Mouse (Mus musculus) midbrain, postnatal 0 days (tissue): ENCODE measurements at regions not wholly inside any gene's neighbourhood (a gene's known extent, or its start where the extent isn't known, plus 50 kb on each side); places are given as distances from the start of the nearest gene placed in this dataset.

Source experiments
- ATAC-seq: fragments of 200-750 bp; cut with Nextera tagmentation; 2 replicates; pipeline ENCODE4 v1.8.0; 2017; ENCODE audit warnings: moderate number of reproducible peaks, mild to moderate bottlenecking, moderate TSS enrichment, moderate library complexity; ENCODE audit not compliant: low FRiP score
- DNase-seq: peaks from one replicate; pipeline ENCODE4 v3.0.0-alpha.2; 2015; ENCODE audit warnings: low spot score
- H3K27ac ChIP-seq: fragments of 300-500 bp; sonication (generic); 2 replicates; pipeline ENCODE4 v1.5.1; 2014; ENCODE audit warnings: low read depth, mild to moderate bottlenecking, low read length, mixed read lengths
- H3K27me3 ChIP-seq: fragments of 300-500 bp; sonication (generic); 2 replicates; pipeline ENCODE4 v1.6.1; 2014; ENCODE audit warnings: low read length, control low read depth, mixed read lengths; ENCODE audit not compliant: insufficient read depth
- H3K36me3 ChIP-seq: fragments of 300-500 bp; sonication (generic); 2 replicates; pipeline ENCODE4 v1.6.1; 2014; ENCODE audit warnings: low read length, control low read depth, mixed read lengths; ENCODE audit not compliant: insufficient read depth
- H3K4me1 ChIP-seq: fragments of 300-500 bp; sonication (generic); 2 replicates; pipeline ENCODE4 v1.6.1; 2014; ENCODE audit warnings: mild to moderate bottlenecking, control low read depth, antibody characterized with exemption, low read length, mixed read lengths; ENCODE audit not compliant: insufficient read depth
- H3K4me2 ChIP-seq: fragments of 300-500 bp; sonication (generic); 2 replicates; pipeline ENCODE4 v1.6.1; 2014; ENCODE audit warnings: low read depth, mild to moderate bottlenecking, low read length, mixed read lengths; ENCODE audit not compliant: poor library complexity, severe bottlenecking
- H3K4me3 ChIP-seq: fragments of 300-500 bp; sonication (generic); 2 replicates; pipeline ENCODE4 v1.5.1; 2014; ENCODE audit warnings: low read depth, mild to moderate bottlenecking, low read length, moderate library complexity
- H3K9ac ChIP-seq: fragments of 300-500 bp; sonication (generic); replicated peaks from 2 replicates; pipeline ENCODE4 v1.6.1; 2014; ENCODE audit warnings: mild to moderate bottlenecking, low read length, moderate library complexity, mixed read lengths; ENCODE audit not compliant: poor library complexity, severe bottlenecking
- H3K9me3 ChIP-seq: fragments of 300-500 bp; sonication (generic); 2 replicates; pipeline ENCODE4 v1.6.1; 2016; ENCODE audit warnings: low read length, control low read depth
- CTCF ChIP-seq: IDR thresholded peaks from 2 replicates; pipeline ENCODE4 v1.5.1; 2016; ENCODE audit warnings: antibody characterized with exemption, mild to moderate bottlenecking
- WGBS: fragments of 180-500 bp; shearing (Covaris S2); extraction: QIAGEN DNeasy Blood & Tissue Kit; methylation state at CpG from one replicate; pipeline ENCODE4 v1.1.7; 2014; 5-methylcytosine and 5-hydroxymethylcytosine counted together

GRCm38 (mm10) chr5:39181616-39182402, 305.2 kb upstream of the Clnk start:
- H3K4me1 ChIP-seq = no peaks in the 10 kb centered on the region
- no peak overlapping the region for H3K4me2 ChIP-seq
- WGBS = 53% methylated on average over 2 of the region's 2 CpGs
- TF ChIP-seq CTCF = no peak
- H3K9me3 ChIP-seq = no peaks in the 10 kb centered on the region
- H3K27me3 ChIP-seq = no peaks in the 10 kb centered on the region
- DNase-seq (no peak), ATAC-seq (peak; percentile 56; the same call in 1 of the 2 replicates)
- no peak overlapping the region for H3K27ac ChIP-seq
- H3K9ac ChIP-seq = no peak overlapping the region
- H3K4me3 ChIP-seq = no peak overlapping the region
- no peaks in the 10 kb centered on the region for H3K36me3 ChIP-seq

- DNase-seq (peak; percentile 37), ATAC-seq (no peak)
- 43% methylated on average over 4 of the region's 4 CpGs for WGBS
- H3K4me1 ChIP-seq = no peaks in the 10 kb centered on the region
- H3K9me3 ChIP-seq = no peaks in the 10 kb centered on the region
- no peak overlapping the region for H3K4me2 ChIP-seq
- no peak for TF ChIP-seq CTCF
- H3K4me3 ChIP-seq = no peak overlapping the region
- H3K27ac ChIP-seq = no peak overlapping the region
- H3K36me3 ChIP-seq = no peaks in the 10 kb centered on the region
- H3K9ac ChIP-seq = no peak overlapping the region
- H3K27me3 ChIP-seq = no peaks in the 10 kb centered on the region
Observed at GRCm38 (mm10) chr5:39181028-39181427, 304.4 kb upstream of the Clnk start.

- H3K4me3 ChIP-seq = no peak overlapping the region
- no peak for DNase-seq
- H3K27ac ChIP-seq = no peak overlapping the region
- H3K27me3 ChIP-seq = no peaks in the 10 kb centered on the region
- 37% methylated on average over 2 of the region's 2 CpGs for WGBS
- no peaks in the 10 kb centered on the region for H3K36me3 ChIP-seq
- no peaks in the 10 kb centered on the region for H3K9me3 ChIP-seq
- H3K4me2 ChIP-seq = no peak overlapping the region
- no peak for TF ChIP-seq CTCF
- H3K9ac ChIP-seq = no peak overlapping the region
- no peaks in the 10 kb centered on the region for H3K4me1 ChIP-seq
- no peak for ATAC-seq
Observed at GRCm38 (mm10) chr5:39177891-39178290, 301.3 kb upstream of the Clnk start.

- no peak overlapping the region for H3K27ac ChIP-seq
- ATAC-seq (no peak), DNase-seq (no peak)
- no peak overlapping the region for H3K4me3 ChIP-seq
- WGBS = 78% methylated on average over 2 of the region's 2 CpGs
- TF ChIP-seq CTCF = no peak
- H3K9me3 ChIP-seq = no peaks in the 10 kb centered on the region
- H3K27me3 ChIP-seq = no peaks in the 10 kb centered on the region
- H3K36me3 ChIP-seq = no peaks in the 10 kb centered on the region
- no peak overlapping the region for H3K9ac ChIP-seq
- no peaks in the 10 kb centered on the region for H3K4me1 ChIP-seq
- H3K4me2 ChIP-seq = no peak overlapping the region
Observed at GRCm38 (mm10) chr5:39176906-39177305, 300.3 kb upstream of the Clnk start.

- WGBS = 92% methylated on average over 3 of the region's 3 CpGs
- no peak for TF ChIP-seq CTCF
- Histone ChIP-seq H3K9ac (no peak overlapping the region), H3K4me2 (no peak overlapping the region), H3K9me3 (no peaks in the 10 kb centered on the region), H3K4me3 (no peak overlapping the region), H3K27ac (no peak overlapping the region), H3K4me1 (no peaks in the 10 kb centered on the region), H3K36me3 (no peaks in the 10 kb centered on the region), H3K27me3 (no peaks in the 10 kb centered on the region)
- ATAC-seq (no peak), DNase-seq (no peak)
Observed at GRCm38 (mm10) chr5:39173491-39173890, 296.9 kb upstream of the Clnk start.

GRCm38 (mm10) chr5:39159651-39160050, 283.0 kb upstream of the Clnk start:
- no peaks in the 10 kb centered on the region for H3K27me3 ChIP-seq
- H3K36me3 ChIP-seq = no peaks in the 10 kb centered on the region
- H3K27ac ChIP-seq = no peak overlapping the region
- H3K4me2 ChIP-seq = no peak overlapping the region
- TF ChIP-seq CTCF = no peak
- no peaks in the 10 kb centered on the region for H3K4me1 ChIP-seq
- DNase-seq = no peak
- no peaks in the 10 kb centered on the region for H3K9me3 ChIP-seq
- H3K9ac ChIP-seq = no peak overlapping the region
- H3K4me3 ChIP-seq = no peak overlapping the region
- ATAC-seq = no peak
- 81% methylated on average over 3 of the region's 3 CpGs for WGBS
